Mouse (Mus musculus) retina, embryonic 14.5 days (tissue): ENCODE data around the gene Bmp8a.
A peak's percentile ranks its signal among the peaks of the same experiment; 100 is the strongest.
"Not testable (repeated sequence)": the region's sequence is repeated elsewhere in the genome, so short reads cannot be mapped to it uniquely, and the experiment has no call there.

Experiments used
- DNase-seq: peaks from one replicate; pipeline ENCODE4 v3.0.0-alpha.2; 2015; ENCODE audit warnings: low spot score

Gene Bmp8a

DNA sequence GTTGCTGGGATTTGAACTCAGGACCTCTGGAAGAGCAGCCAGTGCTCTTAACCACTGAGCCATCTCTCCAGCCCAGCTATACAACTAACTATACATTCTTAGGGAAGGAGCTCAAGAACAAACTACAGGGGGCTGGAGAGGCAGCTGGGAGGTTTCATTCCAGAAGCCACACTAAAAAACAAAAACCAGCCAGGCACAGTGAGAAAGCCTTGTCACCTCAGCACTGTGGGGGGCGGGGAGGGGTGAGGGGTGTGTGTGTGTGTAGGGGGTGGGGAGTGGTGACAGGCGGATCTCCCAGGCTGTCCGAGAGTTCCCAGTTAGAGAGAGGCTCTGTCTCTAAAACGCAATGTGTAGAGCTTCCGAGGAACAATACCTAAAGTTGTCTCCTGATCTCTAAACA is 11.7 kb downstream of the Bmp8a start:
- no peak for DNase-seq

DNA sequence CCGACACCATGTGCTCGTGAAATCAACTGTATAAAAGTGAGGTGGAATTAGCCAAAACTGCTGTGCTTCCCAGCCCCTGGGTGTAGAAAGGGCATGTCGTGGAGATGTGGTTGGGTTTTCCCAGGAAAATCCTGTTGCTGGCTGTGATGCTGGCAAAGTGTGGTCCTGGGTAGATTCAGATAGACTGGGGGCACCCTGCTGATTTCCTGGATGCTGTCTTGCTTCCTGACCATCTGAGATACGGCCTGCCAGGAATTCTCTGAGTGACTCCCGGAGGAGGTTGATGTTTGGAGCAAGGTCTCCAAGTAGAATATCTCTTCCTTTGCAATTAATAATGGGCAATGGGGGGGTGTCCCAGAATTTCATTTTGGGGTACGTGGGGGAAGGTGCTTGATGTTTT is 14.1 kb downstream of the Bmp8a start:
- no peak for DNase-seq

DNA sequence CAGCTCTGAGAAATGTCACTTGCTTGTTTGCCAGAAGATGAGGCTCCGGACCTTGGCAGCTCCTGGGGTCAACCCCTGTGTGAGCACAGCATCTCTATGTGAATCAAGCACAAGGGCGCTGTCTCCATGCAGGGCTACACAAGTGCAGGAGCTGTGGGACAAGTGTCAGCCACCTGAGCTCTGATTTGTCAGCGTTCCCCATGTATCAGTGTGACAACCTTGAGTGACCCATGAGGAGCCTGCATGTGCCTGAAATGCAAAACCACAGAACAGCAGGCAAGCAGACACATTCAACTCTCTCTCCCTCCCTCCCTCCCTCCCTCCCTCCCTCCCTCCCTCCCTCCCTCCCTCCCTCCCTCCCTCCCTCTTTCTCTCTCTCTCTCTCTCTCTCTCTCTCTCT is 15.4 kb downstream of the Bmp8a start:
- DNase-seq = no peak

DNA sequence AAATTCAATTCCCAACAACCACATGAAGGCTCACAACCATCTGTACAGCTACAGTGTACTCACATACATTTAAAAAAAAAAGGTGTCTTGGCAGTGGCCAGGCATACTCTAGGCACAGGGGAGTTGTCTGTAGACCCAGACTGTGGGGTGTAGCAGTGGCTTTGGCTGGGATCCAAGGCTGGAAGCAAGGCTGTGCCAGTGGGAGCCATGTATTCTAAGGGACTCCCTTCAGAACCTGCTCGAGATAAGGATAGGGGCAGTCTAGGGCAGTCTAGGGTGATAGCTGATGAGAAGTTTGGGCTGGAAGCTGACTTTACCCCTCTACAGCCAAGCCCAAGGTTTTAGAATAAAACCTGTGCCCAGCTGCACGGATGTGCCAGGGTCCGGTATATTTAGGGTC is 17.0 kb downstream of the Bmp8a start:
- no peak for DNase-seq

DNA sequence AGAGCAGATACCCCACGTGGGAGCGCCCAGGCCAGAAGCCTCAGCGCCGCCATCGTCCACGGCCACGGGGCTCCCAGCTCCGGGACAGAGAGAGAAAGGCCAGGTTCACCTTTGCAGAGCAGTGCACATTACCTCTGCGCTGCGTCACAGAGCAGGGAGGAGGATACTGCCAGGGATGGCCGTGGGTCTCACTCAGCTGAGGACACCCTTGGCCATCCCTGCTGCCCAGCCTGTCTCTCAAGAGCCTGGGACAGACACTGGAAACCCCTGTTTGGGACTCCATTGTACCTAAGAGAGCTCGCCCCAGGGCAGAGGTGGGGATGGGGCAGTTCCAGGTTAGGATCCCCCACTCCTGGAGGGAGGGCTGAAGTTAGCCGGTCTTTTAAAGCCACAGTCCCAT is 19.5 kb downstream of the Bmp8a start, which contains the start of gene Oxct2a:
TSS of gene Oxct2a (minus strand) at position 101 of the 400 bp plus-strand sequence.
- DNase-seq = no peak

DNA sequence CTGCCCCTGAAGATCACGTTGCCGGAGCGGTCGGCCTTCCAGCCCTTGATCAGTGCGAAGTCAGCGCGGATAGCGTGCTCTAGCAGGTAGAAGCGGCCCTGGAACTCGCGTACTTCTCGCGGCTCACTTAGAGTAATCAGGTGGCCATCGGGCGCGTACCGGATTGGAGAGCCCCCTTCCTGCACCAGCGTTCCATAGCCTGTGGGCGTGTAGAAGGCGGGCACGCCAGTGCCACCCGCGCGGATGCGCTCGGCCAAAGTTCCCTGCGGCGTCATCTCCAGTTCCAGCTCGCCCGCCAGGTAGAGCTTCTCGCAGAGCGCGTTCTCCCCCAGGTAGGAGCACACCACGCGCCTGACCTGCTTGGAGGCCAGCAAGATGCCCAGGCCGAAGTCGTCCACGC is 20.1 kb downstream of the Bmp8a start:
- not testable (repeated sequence) for DNase-seq

DNA sequence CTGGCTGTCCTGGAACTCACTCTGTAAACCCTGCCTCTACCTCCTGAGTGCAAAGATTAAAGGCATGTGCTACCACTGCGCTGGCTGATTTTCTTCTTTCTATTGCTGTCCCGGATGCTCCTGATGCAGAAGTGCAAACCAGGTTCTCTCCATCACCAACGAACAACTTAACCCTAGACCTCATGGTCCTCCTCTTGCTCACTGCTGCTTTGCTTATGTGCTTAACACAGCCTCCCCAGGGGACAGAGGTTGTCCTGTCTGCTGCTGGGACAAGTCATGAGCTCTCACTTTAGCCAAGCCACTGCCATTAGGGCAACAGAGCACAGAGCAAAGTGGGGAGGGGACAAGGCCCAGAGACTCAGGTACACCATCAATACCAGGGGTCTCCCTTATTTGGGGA is 28.6 kb downstream of the Bmp8a start:
- DNase-seq = no peak

DNA sequence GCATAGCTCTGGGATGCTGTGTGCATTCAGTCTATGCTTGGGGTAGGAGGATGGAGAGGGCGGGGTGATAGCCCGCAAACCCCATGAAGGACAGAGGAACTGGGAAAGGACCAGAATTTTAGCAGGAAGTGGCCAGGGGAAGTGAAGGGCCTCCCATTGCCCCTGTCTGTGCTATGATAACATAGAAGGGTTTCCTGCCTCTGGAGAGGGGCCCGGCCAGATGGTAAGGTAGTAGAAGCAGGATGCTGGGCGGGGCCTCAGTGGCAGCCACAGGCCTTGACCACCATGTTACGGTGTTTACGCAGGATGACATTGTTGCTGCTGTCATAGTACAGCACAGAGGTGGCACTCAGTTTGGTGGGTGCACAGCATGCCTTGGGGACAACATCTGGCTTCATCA is 30.0 kb downstream of the Bmp8a start:
- no peak for DNase-seq

DNA sequence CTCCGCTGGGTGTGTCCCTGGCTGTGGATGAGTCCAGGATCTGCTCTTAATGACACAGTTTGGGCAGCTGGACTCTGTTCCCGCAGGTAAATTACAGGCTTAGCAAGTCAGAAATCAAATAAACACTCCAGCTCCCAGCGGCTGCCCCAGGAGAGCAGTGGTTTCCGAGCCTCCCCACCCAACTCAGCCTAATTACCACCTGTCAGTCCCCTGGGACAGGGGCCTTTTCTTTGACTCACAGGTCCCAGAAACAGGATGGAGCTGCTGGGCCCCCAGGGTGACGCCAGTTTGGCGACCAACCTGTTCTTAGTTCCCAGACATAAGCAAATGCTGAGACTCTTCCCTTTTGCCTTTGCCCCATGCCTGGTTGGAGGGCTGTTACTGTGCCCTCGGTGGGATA is 31.2 kb downstream of the Bmp8a start:
- DNase-seq = no peak

DNA sequence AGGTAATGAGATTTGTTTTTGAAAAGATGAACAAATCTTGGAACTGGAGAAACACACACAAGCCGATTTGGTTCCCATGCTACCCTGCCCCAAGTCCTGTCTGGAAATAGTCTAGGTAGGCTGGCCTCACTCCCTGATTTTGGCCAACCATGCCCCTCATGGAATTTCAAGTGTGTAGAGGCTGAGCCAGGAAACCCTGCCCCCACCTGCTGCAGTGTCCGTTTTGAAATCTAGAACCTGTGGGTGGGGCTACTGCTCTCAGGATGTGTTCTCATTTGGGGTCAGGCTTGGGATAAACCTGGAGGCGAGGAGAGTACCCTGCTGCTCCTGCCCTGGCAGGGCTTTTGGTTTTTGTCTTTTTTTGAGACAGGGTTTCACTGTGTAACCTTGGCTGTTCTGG is 34.8 kb downstream of the Bmp8a start:
- DNase-seq = no peak

DNA sequence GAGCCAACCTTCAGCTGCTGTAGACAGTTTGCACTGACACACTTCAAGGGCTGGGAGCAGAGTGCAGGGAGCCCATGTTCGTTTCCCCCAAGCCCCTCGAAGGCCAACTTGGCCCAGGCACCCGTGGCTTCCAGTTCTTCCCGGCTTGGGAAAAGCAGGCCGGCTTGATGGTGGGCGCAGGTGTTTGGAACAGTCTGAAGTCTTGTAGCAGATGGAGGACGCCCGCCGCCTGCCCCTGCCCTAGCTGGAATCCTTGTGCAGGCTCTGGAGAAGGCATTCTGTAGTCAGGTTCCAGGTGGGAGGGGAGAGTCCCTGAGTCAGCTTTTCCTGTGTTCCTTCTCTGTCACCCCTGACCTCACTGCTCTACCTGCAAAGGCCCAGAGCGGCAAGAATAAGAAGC is 36.1 kb downstream of the Bmp8a start:
- DNase-seq = no peak

DNA sequence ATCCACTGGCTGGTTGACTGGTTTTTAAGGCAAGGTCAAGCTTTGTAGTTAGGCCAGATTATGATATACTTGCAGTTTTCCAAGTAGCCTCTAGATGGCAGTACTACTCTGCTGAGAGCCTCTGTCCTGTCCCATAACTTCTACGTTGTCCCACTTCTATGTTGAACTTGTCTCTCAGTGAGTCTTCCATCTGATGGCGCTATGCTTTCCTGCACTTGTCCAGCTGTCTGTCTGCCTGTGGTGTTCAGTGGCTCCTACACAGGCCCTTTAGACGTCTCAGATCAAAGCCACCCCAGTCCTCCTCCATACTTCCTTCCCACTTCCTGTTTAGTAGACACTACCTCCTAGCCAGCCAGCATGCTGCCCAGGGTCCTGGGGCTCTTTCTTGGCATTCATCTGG is 37.3 kb downstream of the Bmp8a start:
- DNase-seq = peak; percentile 87

DNA sequence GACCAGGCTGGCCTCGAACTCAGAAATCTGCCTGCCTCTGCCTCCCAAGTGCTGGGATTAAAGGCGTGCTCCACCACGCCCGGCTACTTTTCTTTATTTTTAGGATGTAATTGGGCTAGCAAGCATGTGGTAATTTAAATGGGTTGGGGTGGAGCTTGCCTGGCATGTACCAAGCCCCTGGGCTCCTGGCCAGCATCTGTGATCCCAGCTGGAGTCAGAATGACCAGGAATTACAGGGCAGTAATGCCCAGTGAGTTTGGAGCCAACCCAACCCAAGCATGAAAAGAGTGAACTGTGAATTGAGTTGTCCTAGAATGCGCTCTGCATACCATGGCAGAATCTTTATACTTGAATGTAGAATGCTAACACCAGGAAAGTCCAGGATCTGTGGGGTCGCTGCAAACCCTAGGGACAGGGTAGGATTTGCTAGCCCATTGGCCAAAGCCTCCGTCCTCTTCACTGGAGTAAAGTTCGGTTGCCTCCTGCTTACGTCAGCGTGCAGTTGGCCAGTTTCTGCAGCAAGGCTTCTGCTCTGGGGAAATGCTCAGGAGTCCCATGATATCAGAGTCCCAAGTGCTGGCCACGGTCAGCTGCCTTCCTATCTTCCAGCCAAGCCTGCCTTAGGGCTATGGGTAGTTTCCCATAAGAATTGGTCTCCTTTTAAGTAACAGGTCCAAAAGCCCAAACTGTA is 43.9 kb downstream of the Bmp8a start:
- no peak for DNase-seq

DNA sequence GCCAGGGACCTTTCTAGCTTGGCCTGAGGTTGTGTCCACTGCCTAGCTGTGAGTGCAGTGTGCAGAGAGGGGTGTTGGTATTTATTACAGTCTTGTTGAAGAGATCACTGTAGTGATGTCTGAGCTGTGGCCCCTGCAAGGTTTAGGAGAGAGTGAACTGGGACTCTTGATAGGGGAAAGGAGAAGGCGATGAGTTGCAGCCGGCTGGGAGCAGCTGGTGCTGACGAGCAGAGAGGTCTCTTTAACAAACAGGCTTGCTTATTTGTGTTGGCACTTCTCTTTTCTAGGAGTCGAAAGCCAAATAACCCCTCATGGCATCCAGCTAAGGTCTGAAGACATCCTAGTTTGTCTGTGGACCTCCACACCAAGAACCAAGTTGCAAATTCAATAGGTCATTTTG is 44.8 kb downstream of the Bmp8a start:
- DNase-seq = no peak

DNA sequence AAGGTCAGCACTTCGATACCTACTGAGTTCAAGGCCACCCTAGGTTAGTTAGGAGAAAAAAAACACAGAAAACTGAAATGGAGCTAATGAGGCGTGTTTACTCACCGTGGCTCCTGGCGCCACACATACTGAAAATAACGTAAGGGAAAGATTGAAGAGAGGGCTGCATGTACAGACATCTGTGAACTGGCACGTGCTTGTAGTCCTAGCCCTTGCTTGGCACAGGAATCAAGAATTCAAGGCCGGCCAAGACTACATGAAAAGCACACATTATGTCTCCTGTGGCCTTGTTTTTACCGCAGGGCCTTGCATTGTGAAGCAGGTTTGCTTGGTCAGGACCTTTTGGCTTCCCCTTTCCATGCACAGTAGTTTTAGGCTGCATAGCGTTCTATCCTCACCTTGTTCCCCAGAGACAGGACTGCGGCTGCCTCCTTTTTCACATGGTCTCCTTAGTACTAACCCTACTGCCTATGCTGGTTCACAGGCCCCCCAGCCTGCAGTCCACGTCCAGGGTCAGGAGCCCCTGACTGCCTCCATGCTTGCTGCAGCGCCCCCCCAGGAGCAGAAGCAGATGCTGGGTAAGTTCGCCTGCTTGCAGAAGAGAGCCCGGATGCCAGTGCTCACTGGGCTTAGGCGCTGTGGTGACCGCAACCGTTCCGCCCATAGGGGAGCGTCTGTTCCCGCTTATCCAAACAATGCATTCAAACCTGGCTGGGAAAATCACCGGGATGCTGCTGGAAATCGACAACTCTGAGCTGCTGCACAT is 45.7 kb downstream of the Bmp8a start:
- DNase-seq = no peak

DNA sequence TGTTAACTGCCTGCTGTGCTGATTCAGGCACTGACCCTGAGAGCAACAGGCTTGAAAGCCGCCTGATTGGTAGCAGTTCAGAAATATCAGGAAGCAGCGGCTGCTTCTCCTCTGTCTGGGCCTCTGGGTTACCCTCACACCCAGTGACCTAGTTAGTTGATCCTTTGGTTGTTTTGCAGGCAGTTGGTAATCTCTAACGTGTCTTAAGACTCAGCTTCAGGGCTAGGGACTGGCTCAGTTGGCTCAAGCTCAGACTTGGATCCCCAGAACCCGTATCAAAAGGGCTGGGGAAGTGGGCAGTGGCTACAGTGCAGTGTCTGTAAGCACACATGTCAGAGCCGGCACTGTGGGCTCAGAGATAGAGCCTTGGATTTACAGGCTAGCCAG is 46.9 kb downstream of the Bmp8a start:
- no peak for DNase-seq

DNA sequence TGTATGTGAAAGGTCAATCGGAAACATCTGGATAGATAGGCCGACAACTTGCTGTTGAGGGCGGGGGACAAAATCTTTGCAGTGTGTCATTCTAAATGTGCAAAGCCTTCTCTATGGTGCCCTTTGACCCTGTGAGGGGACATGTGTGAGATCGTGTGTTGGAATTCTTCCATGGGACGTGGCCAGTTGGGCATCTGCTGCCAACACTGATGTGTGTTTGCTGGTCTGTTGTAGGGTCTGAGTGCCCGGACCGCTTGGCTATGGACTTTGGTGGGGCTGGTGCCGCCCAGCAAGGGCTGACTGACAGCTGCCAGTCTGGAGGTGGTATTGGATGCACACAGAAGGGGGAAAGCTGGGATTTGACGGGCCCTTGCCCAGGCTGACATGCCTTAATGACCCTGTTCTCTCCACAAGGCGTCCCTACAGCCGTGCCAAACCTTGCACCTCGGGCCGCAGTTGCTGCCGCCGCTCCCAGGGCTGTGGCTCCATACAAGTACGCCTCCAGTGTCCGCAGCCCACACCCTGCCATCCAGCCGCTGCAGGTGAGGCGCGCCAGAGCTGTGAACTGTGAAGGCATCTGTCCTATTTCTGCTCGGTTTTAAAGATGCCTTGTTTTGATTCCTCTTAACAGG is 47.4 kb downstream of the Bmp8a start:
- no peak for DNase-seq

DNA sequence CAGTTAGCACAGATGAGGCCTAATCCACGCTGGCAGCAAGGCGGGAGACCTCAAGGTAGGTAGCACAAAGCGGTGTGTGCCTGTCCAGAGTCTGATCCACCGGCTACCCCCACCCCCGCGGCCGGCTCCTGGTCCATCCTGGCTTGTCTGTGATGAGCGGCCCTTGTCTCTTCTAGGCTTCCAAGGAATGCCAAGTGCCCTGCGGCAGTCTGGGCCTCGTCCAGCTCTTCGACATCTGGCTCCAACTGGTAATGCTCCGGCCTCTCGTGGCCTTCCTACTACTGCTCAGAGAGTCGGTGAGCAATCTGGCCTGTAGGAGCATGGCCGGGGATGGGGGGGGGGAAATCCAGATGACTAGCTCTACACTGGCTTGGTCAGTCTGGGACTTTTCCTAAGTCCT is 48.0 kb downstream of the Bmp8a start:
- DNase-seq = not testable (repeated sequence)

DNA sequence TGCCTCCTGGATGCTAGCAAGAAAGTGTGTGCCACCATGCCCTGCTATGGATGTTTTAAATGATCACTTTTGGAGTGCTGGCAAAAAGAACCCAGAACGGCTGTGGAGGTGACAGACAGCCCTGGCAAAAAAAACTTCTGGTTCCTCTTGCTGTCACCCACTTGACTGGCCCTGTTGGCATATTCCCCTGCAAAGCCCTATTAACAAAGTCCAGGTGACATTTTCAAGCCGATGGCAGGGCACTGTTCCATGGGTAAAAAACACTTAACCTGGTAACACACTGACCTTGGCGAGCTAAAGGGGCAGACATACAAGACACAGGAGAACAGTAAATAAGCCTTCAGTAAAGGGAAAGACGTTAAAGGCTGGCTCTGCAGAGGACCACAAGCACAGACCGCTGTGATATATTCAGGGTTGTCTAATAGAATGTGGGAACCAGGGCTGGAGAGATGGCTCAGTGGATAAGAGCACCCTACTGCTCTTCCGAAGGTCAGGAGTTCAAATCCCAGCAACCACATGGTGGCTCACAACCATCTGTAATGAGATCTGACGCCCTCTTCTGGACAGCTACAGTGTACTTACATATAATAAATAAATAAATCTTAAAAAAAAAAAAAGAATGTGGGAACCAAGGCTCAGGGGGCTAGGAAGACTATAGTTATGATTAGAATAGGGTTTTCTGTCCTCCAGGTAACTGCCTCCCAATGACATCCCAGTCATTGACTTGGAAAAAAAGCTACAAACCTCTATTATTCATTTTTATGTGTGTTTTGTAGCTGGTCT is 49.2 kb downstream of the Bmp8a start:
- DNase-seq = no peak

DNA sequence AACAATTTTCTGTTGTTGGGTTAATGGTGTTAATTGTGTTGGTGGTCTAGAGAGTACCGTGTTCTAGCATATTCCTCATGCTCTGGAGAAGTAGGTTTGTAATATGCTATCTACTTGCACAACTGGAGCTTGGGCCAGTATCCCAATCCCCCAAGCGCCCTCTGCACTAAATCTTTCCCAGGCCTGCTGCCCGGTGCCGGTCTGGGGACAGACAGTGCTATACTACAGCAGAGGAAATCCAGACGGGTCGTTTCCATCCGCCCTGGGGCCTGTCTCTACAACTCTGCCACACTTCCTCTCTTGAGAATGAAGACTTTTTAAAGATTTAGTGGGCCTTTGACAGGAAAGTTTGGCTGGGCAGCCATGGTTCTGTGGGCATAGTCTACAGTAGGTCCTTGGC is 50.1 kb downstream of the Bmp8a start:
- no peak for DNase-seq

DNA sequence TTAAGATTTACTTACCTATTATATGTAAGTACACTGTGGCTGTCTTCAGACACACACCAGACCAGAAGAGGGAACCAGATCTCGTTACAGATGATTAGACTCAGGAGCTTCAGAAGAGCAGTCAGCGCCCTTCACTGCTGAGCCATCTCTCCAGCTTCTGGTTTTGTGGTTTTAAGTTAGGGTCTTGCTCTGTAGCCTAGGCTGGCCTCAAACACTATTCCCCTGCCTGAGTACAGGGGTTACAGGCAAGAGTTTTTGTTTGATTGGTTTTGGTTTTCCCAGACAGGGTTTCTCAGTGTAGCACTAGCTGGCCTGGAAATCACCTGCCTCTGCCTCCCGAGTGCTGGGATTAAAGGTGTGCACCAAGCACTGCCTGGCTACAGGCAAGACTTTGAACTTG is 50.7 kb downstream of the Bmp8a start:
- DNase-seq = no peak

DNA sequence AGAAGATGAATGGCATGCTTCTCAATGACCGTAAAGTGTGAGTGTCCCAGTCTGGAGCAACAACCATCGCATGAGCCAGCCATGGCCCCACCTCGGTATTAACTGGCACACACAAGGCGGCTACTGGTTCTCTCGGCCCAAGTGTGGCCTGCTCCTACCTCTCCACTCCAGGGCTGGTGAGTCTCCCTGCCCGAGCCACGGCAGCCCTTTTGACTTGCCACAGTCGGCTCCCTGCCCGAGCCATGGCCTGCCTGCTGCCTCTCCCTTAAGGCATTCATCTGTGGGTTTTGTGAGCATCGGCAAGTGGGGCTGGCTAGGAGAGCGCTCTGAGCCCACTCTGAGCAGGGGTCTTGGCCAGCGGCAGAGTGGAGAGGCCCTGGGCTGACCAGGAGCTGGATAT is 54.0 kb downstream of the Bmp8a start:
- DNase-seq = no peak

DNA sequence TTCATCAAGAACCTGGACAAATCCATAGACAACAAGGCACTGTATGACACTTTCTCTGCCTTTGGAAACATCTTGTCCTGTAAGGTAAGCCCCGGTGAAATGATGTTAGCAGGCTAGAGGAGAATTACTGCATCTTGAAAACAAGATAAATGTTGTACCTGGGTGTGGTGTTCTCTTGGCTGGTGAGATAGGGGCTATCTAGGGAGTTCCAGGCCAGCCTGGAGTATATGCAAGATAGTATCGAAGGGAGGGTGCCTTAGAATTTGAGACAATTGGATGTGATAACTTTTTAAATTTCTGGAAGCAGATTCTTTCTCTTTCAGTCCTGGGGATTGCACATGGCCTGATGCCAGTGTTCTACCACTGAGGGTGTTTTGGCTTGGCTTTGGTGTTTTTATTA is 56.3 kb downstream of the Bmp8a start:
- no peak for DNase-seq
